Mouse (Mus musculus) brown adipose tissue, adult 24 weeks (tissue): ENCODE measurements around the gene Olfr816. TPM values are rescaled to one million over a fixed set of nuclear protein-coding genes. Genes with fewer than 3 reads are reported as not detected.
"Not testable (repeated sequence)": the region's sequence is repeated elsewhere in the genome, so short reads cannot be mapped to it uniquely, and the experiment has no call there.

Experiments used
- H3K27ac ChIP-seq: fragments of 200-500 bp; replicated peaks from 2 replicates; pipeline ENCODE4 v1.5.1; 2012; ENCODE audit warnings: low read depth, mild to moderate bottlenecking, low read length
- H3K4me1 ChIP-seq: fragments of 200-500 bp; 2 replicates; pipeline ENCODE4 v1.6.1; 2012; ENCODE audit warnings: low read length, mixed read lengths; ENCODE audit not compliant: control insufficient read depth, insufficient read depth, insufficient read length
- H3K4me3 ChIP-seq: fragments of 200-500 bp; 2 replicates; pipeline ENCODE4 v1.5.1; 2012; ENCODE audit warnings: low read depth, mild to moderate bottlenecking, low read length, moderate library complexity; ENCODE audit not compliant: insufficient read depth
- polyA plus RNA-seq: library from polyadenylated mRNA; stranded (reverse); fragments of >200 nt; gene quantifications from 2 replicates; pipeline ENCODE4 v1.2.4, GENCODE M21; 2012; ENCODE audit not compliant: missing spikeins, insufficient read depth, insufficient read length

Gene Olfr816
- not detected in 2 replicates for polyA plus RNA-seq

GRCm38 (mm10) chr10:129915497-129915896 is at the start of gene Olfr816:
Olfr816 (minus strand) TSS chr10:129915597.
- H3K4me3 ChIP-seq = no peak within 1 kb of the TSS
- H3K27ac ChIP-seq = no peak within 1 kb of the TSS
- H3K4me1 ChIP-seq = no peaks in the 10 kb centered on the region

DNA sequence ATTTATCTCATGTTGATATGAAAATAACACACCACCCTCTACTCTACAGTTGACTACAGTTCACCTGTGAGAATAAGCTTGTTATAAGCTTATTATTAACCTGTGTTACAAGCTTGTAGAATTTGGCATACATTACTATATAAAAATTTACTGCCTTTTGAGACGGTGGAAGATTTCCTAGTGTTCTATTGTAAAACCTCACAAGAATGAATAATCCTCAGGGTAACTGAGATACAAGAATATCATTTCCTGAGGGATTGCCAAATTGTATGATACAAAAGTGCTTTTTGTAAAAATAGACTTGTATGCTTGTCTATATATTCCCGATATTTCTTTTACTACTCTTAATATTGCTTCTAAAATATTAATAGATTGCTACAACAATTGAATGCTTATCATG is 33.6 kb upstream of the Olfr816 start, which contains the start of gene Olfr818:
Gene Olfr818 (minus strand): TSS at position 101 of the 400 bp plus-strand sequence.
- no peaks in the 10 kb centered on the region for H3K4me1 ChIP-seq
- H3K4me3 ChIP-seq = no peak within 1 kb of the TSS
- H3K27ac ChIP-seq = no peak within 1 kb of the TSS

DNA sequence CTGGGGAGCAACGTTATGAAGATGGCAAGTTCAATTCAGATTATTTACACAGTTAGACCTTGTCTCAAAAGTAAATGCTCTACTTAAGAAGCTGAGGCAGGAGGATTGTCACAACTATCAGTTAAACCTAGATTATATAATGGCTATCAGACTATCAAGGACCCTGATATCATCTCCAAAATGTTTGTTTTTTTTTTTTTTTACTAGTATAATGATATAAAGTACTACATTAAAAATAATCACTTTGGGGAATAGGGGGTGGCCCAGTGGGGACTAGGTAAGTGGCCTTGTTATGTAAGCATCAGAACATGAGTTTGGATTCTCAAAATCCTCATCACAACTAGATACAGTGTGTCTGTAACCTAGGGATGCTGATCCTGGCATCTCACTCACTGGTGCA is 9.6 kb downstream of the Olfr816 start, which contains the start of gene Olfr815:
Gene Olfr815 (minus strand): TSS at position 101 of the 400 bp plus-strand sequence.
- H3K4me3 ChIP-seq, H3K4me1 ChIP-seq, H3K27ac ChIP-seq: not testable (repeated sequence)

GRCm38 (mm10) chr10:129885934-129886333 is 29.5 kb downstream of the Olfr816 start:
- Histone ChIP-seq H3K4me3 (no peak overlapping the region), H3K27ac (no peak overlapping the region), H3K4me1 (no peaks in the 10 kb centered on the region)

DNA sequence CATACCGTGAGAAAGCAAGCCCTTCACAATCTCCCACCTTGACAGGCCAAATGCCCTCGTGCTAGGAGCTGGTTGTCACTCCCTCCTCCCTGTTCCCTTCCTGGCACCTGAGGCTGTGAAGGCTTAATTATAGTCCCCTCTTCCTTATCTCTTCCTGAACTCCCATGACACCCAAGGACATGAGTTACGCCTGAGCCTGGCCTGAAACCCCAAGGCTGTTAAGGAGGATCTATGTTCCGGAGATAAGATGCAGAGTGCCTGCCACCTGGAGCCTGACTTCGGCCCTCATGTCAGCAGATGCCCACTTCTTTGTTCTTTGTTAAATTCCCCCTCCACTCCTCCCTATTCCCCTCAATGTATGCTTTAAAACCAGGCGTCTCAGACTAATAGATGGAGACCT is 29.9 kb downstream of the Olfr816 start:
- not testable (repeated sequence) for H3K27ac ChIP-seq, H3K4me3 ChIP-seq, H3K4me1 ChIP-seq

GRCm38 (mm10) chr10:129879751-129880150 is 35.6 kb downstream of the Olfr816 start, which contains the start of gene Olfr814:
Olfr814 (minus strand) TSS chr10:129879851.
- H3K4me3 ChIP-seq = not testable (repeated sequence)

More at GRCm38 (mm10) chr10:129879751-129880150, 35.6 kb downstream of the Olfr816 start, which contains the start of gene Olfr814:
- not testable (repeated sequence) for H3K4me1 ChIP-seq, H3K27ac ChIP-seq

Other genes starting within 250 kb of the Olfr816 start
- gene Olfr801, start 241.7 kb downstream of the Olfr816 start, polyA plus RNA-seq = not detected in 2 replicates
- gene Olfr802, start 227.4 kb downstream of the Olfr816 start, polyA plus RNA-seq = not detected in 2 replicates
- gene Olfr803, start 221.3 kb downstream of the Olfr816 start, polyA plus RNA-seq = not detected in 2 replicates
- not detected in 2 replicates for gene Olfr804, start 212.4 kb downstream of the Olfr816 start, polyA plus RNA-seq
- gene Olfr805, start 186.2 kb downstream of the Olfr816 start, polyA plus RNA-seq = not detected in 2 replicates
- not detected in 2 replicates for gene Olfr806, start 173.7 kb downstream of the Olfr816 start, polyA plus RNA-seq
- not detected in 2 replicates for gene Olfr807, start 157.8 kb downstream of the Olfr816 start, polyA plus RNA-seq
- gene Olfr808, start 150.1 kb downstream of the Olfr816 start, polyA plus RNA-seq = not detected in 2 replicates
- gene Olfr809, start 141.0 kb downstream of the Olfr816 start, polyA plus RNA-seq = not detected in 2 replicates
- not detected in 2 replicates for gene Olfr810, start 120.7 kb downstream of the Olfr816 start, polyA plus RNA-seq
- gene Olfr811, start 111.2 kb downstream of the Olfr816 start, polyA plus RNA-seq = not detected in 2 replicates
- gene Olfr812, start 69.5 kb downstream of the Olfr816 start, polyA plus RNA-seq = not detected in 2 replicates
- not detected in 2 replicates for gene Olfr813, start 60.2 kb downstream of the Olfr816 start, polyA plus RNA-seq
- not detected in 2 replicates for gene Olfr814, start 35.7 kb downstream of the Olfr816 start, polyA plus RNA-seq
- not detected in 2 replicates for gene Olfr815, start 9.7 kb downstream of the Olfr816 start, polyA plus RNA-seq
- gene Olfr818, start 33.5 kb upstream of the Olfr816 start, polyA plus RNA-seq = not detected in 2 replicates
- not detected in 2 replicates for gene Olfr819, start 51.7 kb upstream of the Olfr816 start, polyA plus RNA-seq
- not detected in 2 replicates for gene Olfr247, start 60.5 kb upstream of the Olfr816 start, polyA plus RNA-seq
- not detected in 2 replicates for gene Gm10310, start 69.5 kb upstream of the Olfr816 start, polyA plus RNA-seq
- gene Olfr820, start 97.0 kb upstream of the Olfr816 start, polyA plus RNA-seq = not detected in 2 replicates
- gene Olfr821, start 114.8 kb upstream of the Olfr816 start, polyA plus RNA-seq = not detected in 2 replicates
- gene Olfr822, start 155.6 kb upstream of the Olfr816 start, polyA plus RNA-seq = not detected in 2 replicates
- gene Olfr823, start 199.8 kb upstream of the Olfr816 start, polyA plus RNA-seq = not detected in 2 replicates
- not detected in 2 replicates for gene Olfr824, start 214.4 kb upstream of the Olfr816 start, polyA plus RNA-seq